Mouse (Mus musculus): Measurements from ENCODE around the gene Tceanc2.
"Not testable (repeated sequence)": the region's sequence is repeated elsewhere in the genome, so short reads cannot be mapped to it uniquely, and the experiment has no call there.

Tceanc2 gene

DNA sequence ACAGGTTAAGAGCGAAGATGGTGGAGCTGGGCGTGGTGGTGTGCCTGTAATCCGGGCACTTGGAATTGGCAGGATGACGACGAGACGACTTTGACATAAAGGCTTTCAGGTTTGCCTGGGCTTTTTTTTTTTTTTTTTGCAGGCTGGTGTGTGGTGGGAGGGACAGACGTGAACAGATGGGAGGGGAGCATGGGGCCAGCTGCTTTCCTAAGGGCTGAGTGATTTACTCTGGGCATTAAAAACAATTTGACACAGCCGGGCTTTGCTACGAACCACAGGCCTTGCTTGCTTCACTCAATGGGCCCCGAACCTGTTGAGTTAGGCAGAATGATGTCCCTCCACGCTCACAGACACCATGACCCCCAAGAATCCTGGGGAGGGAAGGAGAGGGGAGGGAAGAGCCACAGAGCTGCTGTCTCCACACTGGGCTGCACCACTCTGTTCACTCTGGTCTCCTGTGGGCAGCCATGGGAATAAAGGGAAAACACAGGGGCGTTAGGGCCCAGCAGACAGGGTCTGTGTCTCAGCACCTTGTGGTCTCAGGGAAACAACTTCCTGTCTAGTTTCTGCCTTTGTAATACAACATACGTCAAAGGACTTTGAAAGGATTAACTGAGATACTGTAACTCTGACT lies 51.9 kb downstream of the Tceanc2 start:
- DNase-seq (ENCODE audit: low read depth, low spot score), result no peak

DNA sequence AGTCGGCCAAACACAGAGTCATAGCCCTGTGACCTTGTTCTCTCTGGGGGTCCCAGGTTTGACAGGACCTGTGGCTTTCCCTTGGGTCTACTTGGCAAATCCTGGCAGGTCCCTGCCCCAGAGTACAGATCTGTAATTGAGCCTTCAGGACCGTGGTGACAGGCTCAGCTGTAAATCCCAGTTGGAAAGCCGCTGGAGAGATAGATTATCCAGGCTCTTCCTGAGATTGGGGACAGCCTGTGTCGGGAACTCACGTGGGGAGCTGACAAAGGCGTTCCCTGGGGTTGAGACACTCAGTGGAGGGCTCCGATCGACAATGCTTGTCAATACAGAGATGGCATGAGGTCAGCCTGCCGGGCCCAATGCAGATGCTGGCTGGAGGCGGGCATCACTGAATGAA lies 52.5 kb downstream of the Tceanc2 start:
- no peak for DNase-seq (ENCODE audit: low read depth, low spot score)

DNA sequence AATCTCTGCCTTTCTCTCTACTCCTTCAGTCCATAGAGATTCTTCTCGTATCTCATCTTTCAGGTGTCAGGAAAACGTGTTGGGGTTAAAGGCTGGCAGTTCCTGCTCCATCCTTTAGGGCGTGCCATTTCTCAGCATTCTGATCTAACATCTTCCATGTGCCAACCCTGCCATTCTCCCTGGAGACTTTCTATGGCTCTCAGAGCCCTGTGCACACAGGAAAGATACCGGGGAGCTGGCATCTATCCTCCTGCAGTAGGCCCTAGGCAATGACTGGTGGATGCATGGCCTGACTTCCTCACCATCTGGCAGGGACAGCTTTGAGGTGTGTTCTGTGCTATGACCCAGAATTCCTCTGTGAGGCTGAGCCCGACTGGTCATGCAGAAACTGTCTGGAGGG lies 53.8 kb downstream of the Tceanc2 start:
- no peak for DNase-seq (ENCODE audit: low read depth, low spot score)

DNA sequence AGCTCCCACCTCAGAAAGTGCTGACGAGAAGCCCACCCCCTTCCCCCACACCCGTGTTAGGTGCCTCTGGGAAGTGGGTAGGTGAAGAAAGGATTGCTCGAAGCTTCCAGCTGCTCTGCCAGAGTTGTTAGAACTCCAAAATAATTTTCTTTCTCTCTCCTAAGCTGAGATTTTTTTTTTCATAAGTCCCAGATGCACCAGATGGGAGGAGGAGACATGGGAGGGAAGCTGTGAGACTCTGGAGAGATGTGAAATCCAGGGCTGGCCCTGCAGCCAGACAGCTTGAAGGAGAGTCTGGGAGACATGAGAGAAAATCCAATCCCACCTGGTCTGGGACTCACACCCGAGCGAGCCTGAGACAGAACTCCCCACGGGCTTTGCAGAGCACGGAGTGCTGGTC lies 54.5 kb downstream of the Tceanc2 start:
- DNase-seq (ENCODE audit: low read depth, low spot score), result no peak

DNA sequence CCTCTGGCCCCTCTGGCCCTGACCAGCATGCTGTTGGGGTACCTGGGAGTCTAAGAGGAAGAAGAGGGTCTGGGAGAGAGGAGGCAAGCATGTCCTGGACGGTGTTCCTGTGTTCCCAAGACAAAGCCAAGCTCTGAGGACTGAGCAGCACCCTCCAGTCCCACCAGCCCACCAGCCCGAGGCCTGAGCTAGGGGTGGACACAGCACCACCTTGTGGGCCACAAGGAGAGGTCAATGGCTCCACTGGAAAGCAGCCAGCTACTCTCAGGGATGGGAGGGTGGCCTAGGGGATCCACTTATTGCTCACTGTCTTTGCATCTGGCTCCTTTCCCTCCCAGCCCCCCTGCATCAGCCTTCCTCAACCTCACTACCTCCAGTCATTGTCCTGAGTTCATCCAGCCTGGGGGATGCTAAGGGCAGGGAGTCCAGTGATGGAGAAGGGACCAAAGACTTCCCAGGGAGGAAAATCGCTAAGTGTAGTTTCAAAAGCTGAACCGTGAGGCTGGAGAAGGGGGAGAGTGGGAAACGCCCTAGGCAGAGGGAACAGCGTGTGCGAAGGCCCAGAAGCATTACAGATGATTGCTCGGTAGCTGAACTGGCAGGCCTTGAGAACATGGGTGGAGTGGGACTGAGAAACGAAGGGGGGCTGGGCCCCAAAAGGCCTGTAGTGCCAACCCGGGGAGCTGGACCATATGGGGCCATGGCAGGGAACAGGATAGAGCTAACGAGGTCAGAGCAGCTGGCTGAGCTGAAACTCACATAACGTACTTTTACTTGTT lies 57.6 kb downstream of the Tceanc2 start:
- DNase-seq (ENCODE audit: low read depth, low spot score), result no peak

DNA sequence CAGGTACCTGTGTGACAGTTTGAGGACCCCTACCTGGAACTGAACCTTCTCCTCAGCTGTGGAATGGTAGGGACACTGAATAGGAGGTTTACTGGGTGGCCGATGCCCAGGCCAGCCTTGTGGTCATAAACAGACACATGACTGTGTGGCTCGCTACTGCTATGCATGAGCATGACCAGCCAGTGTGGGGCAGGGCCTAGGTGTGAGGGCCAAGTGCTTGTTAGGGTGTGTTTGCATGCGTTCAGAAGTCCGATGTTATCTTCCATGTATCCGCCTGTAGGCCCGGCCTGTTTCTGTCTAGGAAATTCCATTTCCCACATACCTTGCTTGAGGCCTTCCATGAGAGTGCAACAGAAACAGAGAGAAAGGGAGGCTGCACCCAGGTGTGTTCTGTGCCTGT lies 58.2 kb downstream of the Tceanc2 start:
- DNase-seq (ENCODE audit: low read depth, low spot score), result no peak

DNA sequence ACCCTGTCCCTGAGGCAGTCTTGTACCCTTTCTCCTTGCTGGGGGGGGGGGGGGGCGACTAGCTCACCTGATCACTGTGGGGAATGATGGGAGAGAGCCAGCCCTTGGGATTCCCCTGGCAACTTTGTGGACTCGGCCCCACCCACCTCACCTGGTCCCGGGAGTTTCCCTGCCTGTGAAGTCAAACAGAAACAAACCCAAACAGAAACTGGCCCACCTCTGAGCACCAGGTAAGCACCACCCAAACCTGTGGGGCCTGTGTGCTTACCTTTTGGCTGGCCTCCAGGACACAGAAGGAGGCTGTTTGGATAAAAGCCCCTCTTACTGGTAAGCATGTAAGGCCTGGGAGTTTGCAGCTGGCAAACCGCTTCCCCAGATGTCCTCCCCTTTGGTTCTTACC lies 59.9 kb downstream of the Tceanc2 start:
- no peak for DNase-seq (ENCODE audit: low read depth, low spot score)

DNA sequence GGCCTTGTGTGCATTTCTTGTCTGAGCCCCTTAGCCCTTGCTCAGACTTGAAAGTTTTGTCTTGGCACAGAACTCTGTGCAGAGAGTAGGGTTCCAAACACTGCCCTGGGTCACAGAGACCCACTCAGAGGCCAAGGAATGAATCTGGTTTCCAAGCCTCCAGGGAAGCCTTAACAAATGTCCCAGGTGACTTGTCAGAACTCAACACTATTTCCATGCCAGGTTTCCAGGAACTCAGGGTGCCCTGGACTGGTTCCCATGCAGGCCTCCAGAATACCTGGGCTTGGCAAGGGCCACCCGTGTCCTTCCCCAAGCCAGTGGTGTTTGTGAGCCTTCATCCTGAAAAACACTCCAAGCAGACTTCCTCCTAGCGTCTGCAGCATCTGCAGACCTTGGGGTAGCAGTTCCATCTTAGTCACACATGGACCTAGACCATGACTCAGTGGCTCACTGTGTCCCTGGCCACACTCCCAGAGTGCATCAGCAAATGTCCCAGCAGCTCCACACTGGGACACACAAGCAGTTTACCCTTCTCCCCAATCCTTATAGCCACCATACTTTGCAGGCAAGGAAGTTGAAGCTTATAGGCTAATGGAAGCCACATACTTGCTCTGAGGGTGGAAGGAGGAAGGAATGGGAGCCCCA lies 61.1 kb downstream of the Tceanc2 start:
- DNase-seq (ENCODE audit: low read depth, low spot score), result no peak

DNA sequence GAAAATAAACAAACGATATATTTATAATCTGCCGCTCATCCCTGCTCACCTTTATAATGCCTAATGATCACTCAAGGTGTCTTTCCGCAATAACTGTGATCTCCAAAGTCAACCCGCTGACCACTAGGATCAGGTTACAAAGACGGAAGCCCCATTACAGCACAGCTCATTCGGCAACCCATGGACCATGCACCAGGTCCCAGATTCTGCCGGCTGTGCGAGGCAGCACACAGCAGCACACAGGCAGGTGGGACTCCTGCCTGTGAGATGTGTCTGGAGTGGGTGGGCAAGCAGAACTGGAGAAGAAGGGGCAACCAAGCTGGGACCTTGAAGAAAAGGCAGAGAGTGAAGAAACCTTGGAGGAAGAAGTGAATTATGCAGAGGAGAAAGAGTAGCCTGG lies 64.6 kb downstream of the Tceanc2 start:
- no peak for DNase-seq (ENCODE audit: low read depth, low spot score)

DNA sequence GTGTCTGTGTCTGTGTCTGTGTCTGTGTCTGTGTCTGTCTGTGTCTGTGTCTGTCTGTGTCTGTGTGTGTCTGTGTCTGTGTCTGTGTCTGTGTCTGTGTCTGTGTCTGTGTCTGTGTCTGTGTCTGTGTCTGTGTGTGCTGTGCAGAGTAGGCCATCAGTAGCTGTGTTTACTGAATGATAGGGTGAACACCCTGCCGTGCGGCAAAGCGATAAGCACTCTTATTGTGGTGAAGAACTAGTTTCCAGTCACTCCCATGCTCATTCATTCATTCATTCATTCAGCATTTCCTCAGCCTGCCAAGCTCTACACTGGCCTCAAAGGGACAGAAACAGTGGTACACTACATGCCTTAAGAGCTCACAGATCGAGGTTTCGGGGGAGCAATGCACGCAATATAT lies 69.7 kb downstream of the Tceanc2 start:
- DNase-seq (ENCODE audit: low read depth, low spot score), result not testable (repeated sequence)

DNA sequence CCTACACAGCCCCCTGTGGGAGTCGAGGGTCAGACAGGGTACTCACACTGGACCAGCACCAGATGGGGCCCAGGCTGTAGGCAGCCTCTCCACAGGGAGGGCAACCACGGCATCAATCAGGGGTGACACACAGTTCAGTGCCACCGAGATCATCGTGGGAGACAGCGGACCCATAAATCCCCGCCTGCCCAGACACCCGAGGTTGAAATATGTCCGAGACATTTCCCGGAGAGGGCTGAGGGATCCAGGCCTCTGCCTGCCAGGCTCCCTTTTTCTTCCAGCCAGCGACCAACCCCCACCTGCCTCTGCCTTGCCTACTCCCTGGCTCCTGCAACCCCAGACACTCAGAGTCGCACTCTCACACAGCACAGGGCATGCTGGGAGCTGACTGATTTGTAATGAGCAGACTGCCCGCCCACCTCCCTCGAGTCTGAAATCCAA lies 70.6 kb downstream of the Tceanc2 start:
- DNase-seq (ENCODE audit: low read depth, low spot score), result no peak

DNA sequence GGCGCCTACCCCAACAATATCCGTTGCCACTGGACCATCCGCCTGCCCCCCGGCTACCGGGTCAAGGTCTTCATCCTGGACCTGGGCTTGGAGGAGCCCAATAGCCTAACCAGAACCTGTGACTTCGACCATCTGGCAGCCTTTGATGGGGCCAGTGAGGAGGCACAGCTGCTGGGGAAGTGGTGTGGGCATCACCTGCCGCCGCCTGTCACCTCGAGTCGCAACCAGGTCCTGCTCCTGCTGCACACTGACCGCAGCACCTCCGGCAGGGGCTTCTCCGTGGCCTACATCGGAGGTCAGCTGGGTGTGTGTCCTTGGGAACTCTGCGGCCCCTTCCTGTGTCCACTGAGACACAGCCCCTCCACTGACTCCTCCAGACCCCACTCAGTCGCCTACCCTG lies 72.1 kb downstream of the Tceanc2 start:
- no peak for DNase-seq (ENCODE audit: low read depth, low spot score)

DNA sequence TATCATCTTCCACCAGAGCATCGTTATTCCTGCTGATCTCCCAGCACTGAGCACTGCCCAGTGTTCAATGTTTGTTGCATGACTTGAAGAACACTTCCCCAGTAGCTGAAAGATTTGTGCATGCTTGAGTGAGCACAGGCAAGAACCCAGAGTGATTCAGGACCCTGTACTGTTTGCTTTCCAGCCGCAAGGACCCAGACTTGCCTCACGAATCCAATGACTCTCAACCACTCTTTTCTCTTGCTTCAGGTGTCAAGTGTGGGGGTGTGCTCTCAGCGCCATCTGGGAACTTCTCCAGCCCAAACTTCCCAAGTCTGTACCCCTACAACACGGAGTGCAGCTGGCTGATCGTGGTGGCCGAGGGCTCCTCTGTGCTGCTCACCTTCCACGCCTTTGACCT lies 76.7 kb downstream of the Tceanc2 start:
- DNase-seq (ENCODE audit: low read depth, low spot score), result no peak

DNA sequence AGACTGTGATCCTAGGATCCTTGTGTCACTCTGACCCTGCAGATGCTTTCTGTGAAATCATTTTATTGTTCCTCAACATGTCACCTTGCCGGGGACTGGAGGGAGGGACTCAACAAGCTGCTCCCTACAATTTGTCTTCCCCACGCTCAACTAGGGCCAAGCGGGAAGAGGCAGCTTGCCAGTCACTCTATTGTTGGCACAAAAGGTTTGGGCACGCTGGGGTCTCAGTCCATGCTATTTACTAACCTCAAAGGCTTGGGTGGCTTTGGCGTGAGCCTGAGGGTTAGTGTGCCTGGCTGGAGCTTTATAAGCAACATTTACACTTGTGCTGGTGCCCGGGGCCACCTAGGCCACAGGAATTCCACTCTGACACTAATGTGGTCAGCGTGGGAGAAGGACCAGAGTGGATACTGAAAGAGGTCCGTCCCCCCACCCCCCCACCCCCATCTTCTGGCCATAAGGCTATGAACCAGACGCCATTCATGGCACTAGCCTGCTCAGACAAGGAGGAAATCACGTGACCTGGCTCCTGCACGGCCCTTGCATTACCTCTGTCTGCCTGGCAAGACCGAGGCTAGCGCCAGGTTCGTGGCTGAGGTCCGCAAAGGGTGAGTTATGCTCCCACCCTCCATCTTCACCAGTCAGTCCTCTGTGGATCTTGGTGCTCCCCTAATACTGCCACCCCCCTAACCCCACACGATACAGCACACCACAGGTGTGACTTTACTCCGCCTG lies 80.0 kb downstream of the Tceanc2 start:
- DNase-seq (ENCODE audit: low read depth, low spot score), result no peak

DNA sequence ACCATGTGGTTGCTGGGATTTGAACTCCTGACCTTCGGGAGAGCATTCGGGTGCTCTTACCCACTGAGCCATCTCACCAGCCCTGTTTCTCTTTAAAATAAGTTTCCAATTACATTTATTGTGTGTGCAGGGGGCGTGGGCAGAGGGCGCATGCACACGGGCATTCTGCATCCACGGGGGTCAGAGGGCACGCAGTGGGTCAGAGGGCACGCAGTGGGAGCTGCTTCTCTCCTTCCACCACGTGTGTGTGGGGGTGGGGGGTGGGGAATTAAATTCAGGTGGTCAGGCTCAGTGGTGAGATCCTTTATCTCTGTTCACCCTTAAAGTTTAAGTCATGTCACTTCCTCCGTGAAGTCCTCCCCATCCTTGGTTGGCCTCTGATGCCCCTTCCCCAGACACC lies 80.5 kb downstream of the Tceanc2 start:
- no peak for DNase-seq (ENCODE audit: low read depth, low spot score)

DNA sequence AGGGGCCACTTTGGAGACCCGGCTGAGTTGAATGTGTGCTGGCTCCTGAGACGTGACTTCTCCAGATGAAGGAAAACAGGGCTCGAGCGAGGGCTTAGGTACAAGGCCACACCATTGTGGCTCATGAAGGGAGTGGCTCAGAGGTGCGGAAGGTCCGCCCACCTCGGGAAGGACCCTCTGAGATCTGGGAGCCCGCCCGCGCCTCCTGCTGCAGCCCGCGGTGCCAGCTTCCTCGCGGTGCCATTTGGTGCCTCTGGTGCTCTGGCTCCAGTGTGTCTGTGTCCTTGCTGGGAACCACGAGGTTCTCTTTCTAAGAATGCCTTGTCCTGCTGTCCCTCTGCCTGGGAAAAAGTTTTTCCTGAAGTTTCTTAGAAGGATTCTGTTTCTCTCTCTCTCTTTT lies 81.0 kb downstream of the Tceanc2 start:
- no peak for DNase-seq (ENCODE audit: low read depth, low spot score)

DNA sequence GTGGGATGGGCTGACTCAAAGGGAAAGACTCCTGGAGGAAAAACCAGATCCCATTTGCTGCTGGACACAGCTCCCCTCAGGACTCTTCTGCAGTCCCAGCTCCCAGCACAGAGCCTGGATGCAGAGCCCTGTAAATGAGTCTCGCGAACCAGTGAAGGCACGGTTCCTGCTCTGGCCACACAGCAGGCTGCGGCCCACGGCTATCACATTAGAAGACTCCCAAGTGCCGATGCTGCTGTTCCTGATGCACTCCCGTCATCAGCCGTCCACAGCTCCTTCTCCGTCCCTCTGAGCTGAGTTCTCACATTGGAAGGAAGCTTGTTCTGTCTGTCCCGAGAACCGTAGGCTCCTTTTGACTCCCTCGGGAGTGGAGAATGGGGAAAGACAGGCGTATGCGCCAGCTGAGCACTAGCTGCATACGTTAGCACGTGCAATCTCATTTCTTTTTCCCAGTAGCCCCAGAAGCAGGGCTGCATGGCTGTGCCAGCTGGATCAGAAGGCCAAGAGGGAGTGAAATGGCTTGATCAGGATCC lies 82.0 kb downstream of the Tceanc2 start, which contains the start of gene Cdcp2:
Cdcp2 (plus strand) TSS at position 51 of the 533 bp plus-strand sequence.
- no peak for DNase-seq (ENCODE audit: low read depth, low spot score)

DNA sequence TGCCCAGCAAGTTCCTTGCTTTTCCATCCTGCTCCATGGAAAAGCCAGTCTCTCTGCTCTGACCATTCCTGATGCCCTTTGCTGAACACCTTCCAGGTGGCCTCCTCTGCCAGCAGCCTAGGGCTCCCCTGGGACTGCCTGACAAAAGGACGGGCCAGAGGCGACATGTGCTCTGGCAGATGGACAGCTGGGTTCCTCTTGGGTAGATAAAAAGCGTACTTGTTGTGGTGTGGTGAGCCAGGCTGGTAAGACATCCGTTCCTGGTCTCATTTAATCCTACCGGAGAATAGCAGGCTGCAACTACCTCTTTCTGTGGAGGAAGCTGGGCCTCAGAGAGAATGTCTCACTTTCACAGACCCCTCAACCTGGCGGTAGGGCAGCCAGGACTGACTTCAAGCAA lies 82.9 kb downstream of the Tceanc2 start:
- no peak for DNase-seq (ENCODE audit: low read depth, low spot score)

DNA sequence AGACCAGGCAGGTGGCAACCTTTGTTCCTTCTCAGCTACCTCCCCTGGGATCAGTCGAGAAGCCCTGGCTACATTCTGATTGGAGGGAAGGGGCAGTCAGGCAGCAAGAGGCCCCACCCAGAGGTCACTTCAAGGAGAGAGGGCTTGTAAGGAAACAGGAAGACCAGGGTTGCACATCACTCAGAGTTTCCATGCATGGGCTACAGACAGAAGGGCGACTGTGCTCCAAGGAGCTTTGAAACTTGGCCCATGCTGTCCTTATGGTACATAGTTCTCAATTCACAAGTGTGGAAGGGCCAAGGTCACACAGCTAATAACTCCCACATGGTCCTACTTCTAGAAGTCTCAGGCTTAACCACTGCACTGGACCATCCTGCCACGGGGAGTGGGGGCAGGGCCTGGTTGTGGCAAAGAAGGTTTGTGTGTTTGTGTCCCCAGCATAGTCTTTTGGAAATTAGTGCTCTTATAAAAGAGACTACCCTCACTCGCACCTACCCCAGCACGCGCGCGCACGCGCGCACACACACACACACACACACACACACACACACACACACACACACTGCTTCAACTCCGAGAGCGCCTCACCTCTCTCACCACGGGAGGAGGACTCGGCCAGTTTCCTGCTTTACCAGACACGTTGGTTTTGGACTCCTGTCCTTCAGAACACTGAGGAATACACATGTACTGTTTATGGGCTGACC lies 84.3 kb downstream of the Tceanc2 start:
- no peak for DNase-seq (ENCODE audit: low read depth, low spot score)

DNA sequence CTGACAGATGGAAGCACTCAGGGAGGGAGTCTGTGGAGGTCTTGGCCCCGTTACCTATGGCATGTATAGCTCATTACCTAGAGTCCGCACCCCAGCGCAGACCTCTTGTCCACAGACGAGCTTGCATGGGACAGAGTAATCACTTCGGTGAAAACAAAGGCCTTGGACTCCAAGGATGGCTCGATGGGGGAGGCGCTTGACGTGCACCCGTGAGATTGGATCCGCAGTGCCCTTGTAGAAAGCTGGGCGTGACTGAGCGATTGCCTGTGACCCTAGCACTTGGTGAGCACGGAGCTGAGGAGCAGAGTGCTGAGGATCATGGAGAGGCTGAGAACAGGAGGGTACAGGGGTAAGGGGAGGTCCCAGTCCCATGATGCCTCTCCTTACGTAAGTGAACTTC lies 87.2 kb downstream of the Tceanc2 start:
- no peak for DNase-seq (ENCODE audit: low read depth, low spot score)

DNA sequence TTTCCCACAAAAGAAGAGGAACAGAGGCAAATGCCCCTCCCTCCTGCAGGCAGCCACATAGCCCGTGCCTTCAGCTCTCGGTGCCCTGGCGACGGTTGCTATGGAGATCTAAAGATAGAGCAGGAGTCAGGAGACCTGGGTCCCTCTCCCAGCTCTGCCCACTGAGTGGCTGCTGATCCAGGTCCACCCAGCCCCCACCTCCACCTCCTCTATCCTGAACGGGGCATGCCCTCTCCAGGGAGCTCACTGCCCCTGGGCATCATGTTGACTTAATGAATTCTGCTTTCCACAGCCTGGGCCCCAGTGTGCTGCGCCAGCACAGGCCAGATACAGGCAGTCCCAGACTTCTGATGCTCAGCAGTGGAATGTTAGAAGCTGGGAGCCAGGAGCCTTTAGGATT lies 94.1 kb downstream of the Tceanc2 start:
- DNase-seq (ENCODE audit: low read depth, low spot score), result peak; percentile 69
